Mouse (Mus musculus) olfactory bulb, adult 2 months (tissue): ENCODE measurements around the gene Bhmt. TPM values are rescaled to one million over a fixed set of nuclear protein-coding genes. Genes with fewer than 3 reads are reported as not detected.

ENCODE experiments used
- H3K27ac ChIP-seq: fragments of 200-500 bp; 2 replicates; pipeline ENCODE4 v1.5.1; 2012; ENCODE audit warnings: low read depth, low read length; ENCODE audit not compliant: insufficient read depth
- H3K4me1 ChIP-seq: fragments of 200-500 bp; 2 replicates; pipeline ENCODE4 v1.6.1; 2012; ENCODE audit warnings: low read length; ENCODE audit not compliant: control insufficient read depth, insufficient read depth
- H3K4me3 ChIP-seq: fragments of 200-500 bp; 2 replicates; pipeline ENCODE4 v1.5.1; 2012; ENCODE audit warnings: mild to moderate bottlenecking, low read depth, low read length, moderate library complexity; ENCODE audit not compliant: insufficient read depth
- CTCF ChIP-seq: fragments of 200-500 bp; IDR thresholded peaks from 2 replicates; pipeline ENCODE4 v1.5.1; 2012; ENCODE audit warnings: low read depth, mild to moderate bottlenecking, low read length, moderate library complexity; ENCODE audit not compliant: insufficient read depth
- POLR2A ChIP-seq: fragments of 200-500 bp; IDR thresholded peaks from 2 replicates; pipeline ENCODE4 v1.6.1; 2012; ENCODE audit warnings: mild to moderate bottlenecking, low read depth, low read length, moderate library complexity; ENCODE audit not compliant: insufficient read depth
- WGBS: fragments of 180-500 bp; shearing (Covaris S2); methylation state at CpG from one replicate; pipeline ENCODE4 v1.1.7; 2018; 5-methylcytosine and 5-hydroxymethylcytosine counted together
- polyA plus RNA-seq: library from polyadenylated mRNA; stranded (reverse); fragments of >200 nt; gene quantifications from 2 replicates; pipeline ENCODE4 v1.2.4, GENCODE M21; 2012; ENCODE audit warnings: low replicate concordance; ENCODE audit not compliant: missing spikeins, insufficient read depth, insufficient read length

Bhmt gene
- polyA plus RNA-seq, 1 experiment, result not detected

DNA sequence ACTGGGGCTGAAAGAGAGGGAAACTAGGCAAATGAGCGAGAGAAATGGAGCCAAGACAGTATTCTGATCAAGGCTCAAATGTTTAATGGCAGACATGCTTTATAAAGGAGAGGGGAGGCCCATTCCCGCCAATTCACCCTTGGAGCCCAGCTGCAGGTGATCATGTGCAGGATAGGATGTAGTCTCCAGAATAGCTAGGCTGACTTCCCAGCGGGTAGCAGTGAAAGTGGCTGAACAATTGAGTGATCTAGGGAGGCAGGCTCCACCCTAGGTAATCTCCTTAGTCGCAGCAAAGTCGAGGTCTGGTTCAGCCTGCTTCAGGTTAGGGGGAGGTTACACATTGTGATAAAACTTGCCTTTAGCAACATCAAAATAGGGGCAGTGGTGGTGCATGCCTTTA, 57.3 kb downstream of the Bhmt start:
- no peak overlapping the region for H3K4me3 ChIP-seq
- WGBS, result 90% methylated on average over 5 of the region's 5 CpGs
- no peak for TF ChIP-seq POLR2A
- TF ChIP-seq CTCF, result no peak
- no peaks in the 10 kb centered on the region for H3K4me1 ChIP-seq
- no peak overlapping the region for H3K27ac ChIP-seq

GRCm38 (mm10) chr13:93569676-93570075, 68.1 kb downstream of the Bhmt start:
- TF ChIP-seq CTCF (no peak), POLR2A (no peak)
- Histone ChIP-seq H3K4me1 (no peaks in the 10 kb centered on the region), H3K4me3 (no peak overlapping the region), H3K27ac (no peak overlapping the region)
- WGBS, result 76% methylated on average over 4 of the region's 4 CpGs

Other genes starting within 250 kb of the Bhmt start
- 52.0 TPM in 1 of 2 replicates, not detected in the other for gene Jmy, start 138.2 kb downstream of the Bhmt start, polyA plus RNA-seq
- not detected in 2 replicates for gene Bhmt2, start 36.3 kb upstream of the Bhmt start, polyA plus RNA-seq
- not detected in 2 replicates for gene Dmgdh, start 36.5 kb upstream of the Bhmt start, polyA plus RNA-seq
- gene Arsb, start 133.7 kb upstream of the Bhmt start, polyA plus RNA-seq, result not detected in 2 replicates